Mouse (Mus musculus) neural tube, embryonic 14.5 days (tissue): ENCODE results near the gene Bfsp1. TPM values are rescaled to one million over a fixed set of nuclear protein-coding genes. Genes with fewer than 3 reads are reported as not detected.

Experiments used
- ATAC-seq: fragments of 200-750 bp; cut with Nextera tagmentation; 2 replicates; pipeline ENCODE4 v1.8.0; 2017; ENCODE audit warnings: low read depth, mild to moderate bottlenecking, moderate TSS enrichment, moderate library complexity
- H3K27ac ChIP-seq: fragments of 300-500 bp; sonication (generic); 2 replicates; pipeline ENCODE4 v1.5.1; 2014; ENCODE audit warnings: low read depth, mild to moderate bottlenecking, control low read depth, low read length, moderate library complexity, mixed read lengths
- H3K27me3 ChIP-seq: fragments of 300-500 bp; sonication (generic); 2 replicates; pipeline ENCODE4 v1.6.1; 2014; ENCODE audit warnings: low read length; ENCODE audit not compliant: control insufficient read depth, insufficient read depth
- H3K36me3 ChIP-seq: fragments of 300-500 bp; sonication (generic); 2 replicates; pipeline ENCODE4 v1.6.1; 2014; ENCODE audit warnings: low read length, mixed read lengths; ENCODE audit not compliant: control insufficient read depth, insufficient read depth
- H3K4me1 ChIP-seq: fragments of 300-500 bp; sonication (generic); 2 replicates; pipeline ENCODE4 v1.6.1; 2014; ENCODE audit warnings: low read length; ENCODE audit not compliant: control insufficient read depth, insufficient read depth
- H3K4me2 ChIP-seq: fragments of 300-500 bp; sonication (generic); 2 replicates; pipeline ENCODE4 v1.6.1; 2014; ENCODE audit warnings: mild to moderate bottlenecking, low read depth, low read length, control low read depth
- H3K4me3 ChIP-seq: fragments of 300-500 bp; sonication (generic); 2 replicates; pipeline ENCODE4 v1.5.1; 2014; ENCODE audit warnings: low read depth, low read length, control low read depth, mixed read lengths
- H3K9ac ChIP-seq: fragments of 300-500 bp; sonication (generic); replicated peaks from 2 replicates; pipeline ENCODE4 v1.6.1; 2014; ENCODE audit warnings: low read depth, mild to moderate bottlenecking, control low read depth, low read length, mixed read lengths
- H3K9me3 ChIP-seq: fragments of 300-500 bp; sonication (generic); 2 replicates; pipeline ENCODE4 v1.6.1; 2016; ENCODE audit warnings: low read length; ENCODE audit not compliant: control insufficient read depth
- WGBS: fragments of 180-500 bp; shearing (Covaris S2); extraction: QIAGEN DNeasy Blood & Tissue Kit; methylation state at CpG from one replicate; pipeline ENCODE4 v1.1.7; 2014; 5-methylcytosine and 5-hydroxymethylcytosine counted together
- polyA plus RNA-seq: library from polyadenylated mRNA; unstranded; fragments of >200 nt; fragmentation: Nextera tagmentation; extraction: Ambion mirVana; gene quantifications from 2 replicates; pipeline ENCODE4 v1.2.1, GENCODE M21; 2014

The Bfsp1 gene
- polyA plus RNA-seq, 1 experiment from 2014 or later, result 1.3 TPM

DNA sequence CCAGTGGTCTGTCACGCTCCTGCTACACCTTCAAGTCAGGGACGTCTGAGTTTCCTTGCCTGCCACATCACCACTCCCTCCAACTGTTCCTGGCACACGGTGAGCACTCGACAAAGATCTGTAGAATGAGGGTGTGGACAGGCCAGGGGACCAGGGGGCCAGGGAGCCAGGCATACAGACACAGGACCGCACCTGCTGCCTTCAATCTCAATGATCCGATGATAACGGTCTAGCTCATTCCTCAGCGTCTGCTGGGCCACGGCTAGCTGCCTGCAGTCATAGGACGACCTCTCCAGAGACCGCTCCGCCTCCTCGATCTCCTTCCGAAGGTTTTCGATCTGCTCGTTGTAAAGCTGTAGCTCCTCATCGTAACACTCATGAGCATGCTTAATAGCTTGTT is 31.3 kb downstream of the Bfsp1 start:
- no peak for ATAC-seq
- Histone ChIP-seq H3K36me3 (no peaks in the 10 kb centered on the region), H3K27ac (no peak overlapping the region), H3K9ac (no peak overlapping the region), H3K4me2 (no peak overlapping the region), H3K9me3 (no peaks in the 10 kb centered on the region), H3K4me3 (no peak overlapping the region), H3K4me1 (no peaks in the 10 kb centered on the region), H3K27me3 (no peaks in the 10 kb centered on the region)
- 72% methylated on average over 17 of the region's 17 CpGs for WGBS

DNA sequence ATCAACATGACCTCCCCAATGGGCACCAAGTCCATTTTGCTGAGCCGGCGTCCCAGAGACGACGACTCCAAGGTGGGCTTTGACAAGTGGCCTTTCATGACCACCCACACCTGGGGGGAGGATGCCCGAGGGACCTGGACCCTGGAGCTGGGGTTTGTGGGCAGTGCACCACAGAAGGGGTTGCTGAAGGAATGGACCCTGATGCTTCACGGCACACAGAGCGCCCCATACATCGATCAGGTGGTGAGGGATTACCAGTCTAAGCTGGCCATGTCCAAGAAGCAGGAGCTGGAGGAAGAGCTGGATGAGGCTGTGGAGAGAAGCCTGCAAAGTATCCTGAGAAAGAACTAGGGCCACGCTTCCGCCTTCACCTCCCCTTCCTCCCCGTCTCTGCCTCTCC is 49.5 kb downstream of the Bfsp1 start:
- no peak overlapping the region for H3K9ac ChIP-seq
- no peak overlapping the region for H3K4me3 ChIP-seq
- H3K27ac ChIP-seq, result no peak overlapping the region
- H3K36me3 ChIP-seq, result no peaks in the 10 kb centered on the region
- H3K4me1 ChIP-seq, result no peaks in the 10 kb centered on the region
- 94% methylated on average over 11 of the region's 11 CpGs for WGBS
- H3K4me2 ChIP-seq, result no peak overlapping the region
- ATAC-seq, result no peak
- no peaks in the 10 kb centered on the region for H3K27me3 ChIP-seq
- no peaks in the 10 kb centered on the region for H3K9me3 ChIP-seq

- Histone ChIP-seq H3K27me3 (no peaks in the 10 kb centered on the region), H3K9me3 (no peaks in the 10 kb centered on the region), H3K4me2 (no peak overlapping the region), H3K4me3 (no peak overlapping the region), H3K36me3 (no peaks in the 10 kb centered on the region), H3K9ac (no peak overlapping the region), H3K4me1 (no peaks in the 10 kb centered on the region), H3K27ac (no peak overlapping the region)
- 56% methylated on average over 4 of the region's 4 CpGs for WGBS
- ATAC-seq, result no peak
These were observed 50.7 kb downstream of the Bfsp1 start for GRCm38 (mm10) chr2:143812262-143812661.

- Histone ChIP-seq H3K4me3 (no peak overlapping the region), H3K9me3 (no peaks in the 10 kb centered on the region), H3K36me3 (no peaks in the 10 kb centered on the region), H3K27me3 (no peaks in the 10 kb centered on the region), H3K9ac (no peak overlapping the region), H3K4me1 (no peaks in the 10 kb centered on the region), H3K4me2 (no peak overlapping the region), H3K27ac (no peak overlapping the region)
- no peak for ATAC-seq
- WGBS, result 71% methylated on average over 5 of the region's 5 CpGs
These were observed 54.2 kb downstream of the Bfsp1 start for GRCm38 (mm10) chr2:143808789-143809188.

- WGBS, result 62% methylated on average over 9 of the region's 9 CpGs
- no peak overlapping the region for H3K4me3 ChIP-seq
- no peak for ATAC-seq
- no peak overlapping the region for H3K4me2 ChIP-seq
- no peak overlapping the region for H3K9ac ChIP-seq
- H3K36me3 ChIP-seq, result no peaks in the 10 kb centered on the region
- H3K9me3 ChIP-seq, result no peaks in the 10 kb centered on the region
- H3K27ac ChIP-seq, result no peak overlapping the region
- H3K4me1 ChIP-seq, result no peaks in the 10 kb centered on the region
- H3K27me3 ChIP-seq, result no peaks in the 10 kb centered on the region
These were observed 55.9 kb downstream of the Bfsp1 start for GRCm38 (mm10) chr2:143806924-143807664.

DNA sequence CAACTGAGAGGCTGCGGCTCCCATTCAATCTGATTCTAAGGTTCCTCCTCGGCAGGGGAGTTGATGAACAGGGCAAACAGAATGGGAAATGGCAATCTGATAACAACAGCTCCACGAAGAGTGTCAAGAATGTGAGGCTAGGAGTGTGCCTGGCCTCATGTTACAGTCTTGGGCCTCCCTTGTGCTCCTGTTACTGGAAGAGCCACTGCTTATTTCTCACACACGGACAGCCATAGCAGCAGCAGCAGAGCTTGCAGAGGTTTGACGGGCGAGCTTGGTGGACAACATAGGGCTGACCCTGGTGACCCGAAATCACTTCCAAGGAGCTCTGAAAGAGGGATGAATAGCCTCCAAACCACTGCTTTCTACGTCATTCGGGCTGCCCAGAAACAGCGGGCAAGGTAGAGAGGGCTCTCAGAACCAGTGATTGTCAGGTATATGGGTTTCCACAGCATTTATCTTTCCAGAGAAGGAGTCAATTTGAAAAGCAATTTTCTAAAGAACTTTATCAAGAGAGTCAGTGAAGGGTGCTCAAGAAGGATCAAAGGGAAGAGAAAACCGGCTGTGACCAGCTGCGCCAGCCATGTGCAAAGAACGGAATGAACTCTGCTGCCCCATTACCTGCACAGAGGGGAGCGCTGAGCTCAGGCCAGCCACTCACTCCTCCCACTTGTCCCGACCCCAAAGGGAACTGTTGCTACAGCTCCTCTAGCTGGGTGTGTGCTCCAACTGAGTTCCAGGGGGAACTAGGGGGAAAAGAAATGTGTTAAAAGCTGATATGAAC is 56.6 kb downstream of the Bfsp1 start:
- no peaks in the 10 kb centered on the region for H3K4me1 ChIP-seq
- H3K27ac ChIP-seq, result no peak overlapping the region
- H3K27me3 ChIP-seq, result no peaks in the 10 kb centered on the region
- ATAC-seq, result no peak
- 70% methylated on average over 15 of the region's 15 CpGs for WGBS
- no peaks in the 10 kb centered on the region for H3K36me3 ChIP-seq
- H3K4me3 ChIP-seq, result no peak overlapping the region
- no peak overlapping the region for H3K4me2 ChIP-seq
- no peak overlapping the region for H3K9ac ChIP-seq
- H3K9me3 ChIP-seq, result no peaks in the 10 kb centered on the region

DNA sequence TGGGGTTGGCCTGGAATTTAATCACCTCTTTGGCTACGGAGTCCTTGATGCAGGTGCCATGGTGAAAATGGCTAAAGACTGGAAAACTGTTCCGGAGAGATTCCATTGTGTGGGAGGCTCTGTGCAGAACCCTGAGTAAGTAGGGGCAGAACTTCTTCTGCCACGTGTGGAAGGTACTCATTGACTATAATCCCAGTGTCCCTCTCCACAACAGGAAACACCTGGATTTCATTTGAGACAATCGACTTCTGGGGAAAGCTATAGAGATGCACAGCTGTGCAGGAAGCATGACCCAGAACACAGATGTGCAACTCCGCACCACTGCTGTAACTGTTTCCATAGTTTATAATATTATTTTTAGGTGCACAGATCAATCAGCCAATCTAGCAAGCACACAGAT is 61.9 kb downstream of the Bfsp1 start:
- no peaks in the 10 kb centered on the region for H3K9me3 ChIP-seq
- no peaks in the 10 kb centered on the region for H3K36me3 ChIP-seq
- no peaks in the 10 kb centered on the region for H3K27me3 ChIP-seq
- 82% methylated on average over 5 of the region's 5 CpGs for WGBS
- H3K27ac ChIP-seq, result no peak overlapping the region
- H3K4me1 ChIP-seq, result no peaks in the 10 kb centered on the region
- ATAC-seq, result no peak
- no peak overlapping the region for H3K9ac ChIP-seq
- no peak overlapping the region for H3K4me2 ChIP-seq
- H3K4me3 ChIP-seq, result no peak overlapping the region

GRCm38 (mm10) chr2:143796335-143797013 is 66.5 kb downstream of the Bfsp1 start:
- 78% methylated on average over 4 of the region's 4 CpGs for WGBS
- H3K27ac ChIP-seq, result no peak overlapping the region
- H3K4me1 ChIP-seq, result no peaks in the 10 kb centered on the region
- H3K9ac ChIP-seq, result no peak overlapping the region
- no peaks in the 10 kb centered on the region for H3K36me3 ChIP-seq
- H3K9me3 ChIP-seq, result no peaks in the 10 kb centered on the region
- no peaks in the 10 kb centered on the region for H3K27me3 ChIP-seq
- H3K4me2 ChIP-seq, result no peak overlapping the region
- ATAC-seq, result no peak
- no peak overlapping the region for H3K4me3 ChIP-seq

GRCm38 (mm10) chr2:143795858-143796257 is 67.1 kb downstream of the Bfsp1 start:
- no peaks in the 10 kb centered on the region for H3K36me3 ChIP-seq
- no peak overlapping the region for H3K9ac ChIP-seq
- WGBS, result 98% methylated on average over 4 of the region's 4 CpGs
- H3K4me2 ChIP-seq, result no peak overlapping the region
- no peaks in the 10 kb centered on the region for H3K4me1 ChIP-seq
- ATAC-seq, result no peak
- H3K9me3 ChIP-seq, result no peaks in the 10 kb centered on the region
- no peak overlapping the region for H3K4me3 ChIP-seq
- H3K27me3 ChIP-seq, result no peaks in the 10 kb centered on the region
- H3K27ac ChIP-seq, result no peak overlapping the region
